Mouse (Mus musculus): ENCODE data around the gene Vmn1r65.
"Not testable (repeated sequence)": the region's sequence is repeated elsewhere in the genome, so short reads cannot be mapped to it uniquely, and the experiment has no call there.

The Vmn1r65 gene

GRCm38 (mm10) chr7:6010910-6011309 lies at the start of gene Vmn1r65:
Gene Vmn1r65, minus strand, starts transcription at chr7:6011010.
- in situ Hi-C loops (cut with MboI; ENCODE audit: low sequenced_read_pairs) = no loop called here

DNA sequence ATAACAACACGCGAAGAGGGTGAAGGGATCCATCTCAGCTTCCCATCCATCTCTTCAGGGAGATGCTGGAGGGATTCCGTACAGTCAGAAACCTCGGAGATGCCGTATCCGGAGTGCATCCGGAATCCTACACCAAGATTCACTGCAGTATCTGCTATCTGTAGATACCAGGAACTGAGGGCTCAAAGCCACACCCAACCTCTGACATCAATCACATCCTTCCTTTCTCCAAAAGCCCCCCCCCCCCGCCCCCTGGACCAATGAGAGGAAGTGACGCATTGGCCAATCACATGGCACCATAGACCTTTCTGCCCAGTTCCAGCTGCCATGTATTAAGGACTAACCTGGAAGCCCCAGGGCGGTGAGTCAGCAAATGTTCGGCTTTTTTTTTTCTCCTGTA lies 34.1 kb upstream of the Vmn1r65 start, which contains the start of gene Nlrp4c:
TSS of gene Nlrp4c (plus strand) at position 301 of the 400 bp plus-strand sequence.
- in situ Hi-C loops (cut with MboI; ENCODE audit: low sequenced_read_pairs) = no loop called here

DNA sequence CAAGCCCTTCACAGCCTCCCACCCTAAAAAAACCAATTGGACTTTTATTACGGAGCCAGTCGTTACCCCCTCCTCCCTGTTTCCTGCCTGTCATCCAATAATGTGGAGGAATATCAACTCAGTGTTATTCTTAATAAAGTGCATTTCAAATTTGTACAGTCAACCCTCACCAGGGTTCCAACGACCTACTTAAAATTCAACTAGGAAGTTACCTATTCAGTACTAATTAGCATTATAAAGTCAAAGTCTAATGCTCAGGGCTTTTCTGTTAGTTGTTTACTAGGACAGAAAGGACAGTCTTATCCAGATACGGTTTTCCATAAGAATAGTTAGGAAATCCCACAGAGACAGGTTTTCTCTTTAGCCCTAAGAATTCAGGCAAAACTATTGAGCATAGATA lies 28.4 kb downstream of the Vmn1r65 start:
- in situ Hi-C loops (cut with MboI; ENCODE audit: low sequenced_read_pairs) = not testable (repeated sequence)

- in situ Hi-C loops (cut with MboI; ENCODE audit: low sequenced_read_pairs) = not testable (repeated sequence)
These were observed 38.3 kb downstream of the Vmn1r65 start for GRCm38 (mm10) chr7:5972546-5972945.
